In genomic region chr5:77157777-77158540, GRCm38 (mm10) we compare ENCODE assay signal across 21 mouse cellular contexts. TPM values are rescaled to one million over a fixed set of nuclear protein-coding genes. Genes with fewer than 3 reads are reported as not detected.
DNase-seq lines count a peak whose midpoint lies in the region; ATAC-seq and TF ChIP-seq lines count a peak whose summit lies in the region.
"Had no signal": no experiment of that assay in that cellular context is flagged by ENCODE, and none has a peak within 500 bp of the region (broad histone marks: within the 10 kb centered on the region; RNA-seq: fewer than 3 reads in every experiment).

No protein-coding gene starts in this region.

- no peaks in the 10 kb centered on the region for H3K36me3 ChIP-seq in heart, postnatal 0 days (replicated peaks; ENCODE audit: control insufficient read depth, insufficient read depth, low read length)
- H3K36me3 ChIP-seq in E14TG2a.4 (ENCODE audit: insufficient read depth, low read length): no peaks in the 10 kb centered on the region
- H3K36me3 ChIP-seq: forebrain, embryonic 15.5 days; hindbrain, embryonic 12.5 days; midbrain, embryonic 12.5 days; stomach, embryonic 15.5 days had no signal

- WGBS in heart, postnatal 0 days: 64% methylated on average over 14 of the region's 14 CpGs

- no peak overlapping the region for H3K4me3 ChIP-seq in heart, postnatal 0 days (ENCODE audit: low read depth, low read length)
- peak overlapping the region; percentile 50 for H3K4me3 ChIP-seq in E14TG2a.4 (replicated peaks; ENCODE audit: low read length)
- H3K4me3 ChIP-seq: forebrain, embryonic 15.5 days; hindbrain, embryonic 12.5 days; midbrain, embryonic 12.5 days; myocyte; stomach, embryonic 15.5 days had no signal

- H3K27ac ChIP-seq in heart, postnatal 0 days (ENCODE audit: low read depth): peak overlapping the region; percentile 12; the same call in 1 of the 2 replicates
- H3K27ac ChIP-seq: forebrain, embryonic 15.5 days; hindbrain, embryonic 12.5 days; midbrain, embryonic 12.5 days; stomach, embryonic 15.5 days had no signal

- no peak for ATAC-seq in heart, postnatal 0 days (ENCODE audit: insufficient read depth, low read depth)
- ATAC-seq in granulocyte monocyte progenitor cell, adult 5-6 weeks (replicated peaks; ENCODE audit: poor library complexity, severe bottlenecking): 0 out of 2 replicates have a peak, but pooled peaks have one; percentile 16
- ATAC-seq: forebrain, embryonic 15.5 days; intestine, embryonic 16.5 days had no signal

- H3K4me2 ChIP-seq in heart, postnatal 0 days (ENCODE audit: low read depth, low read length): peak overlapping the region; percentile 2; the same call in 1 of the 2 replicates
- H3K4me2 ChIP-seq: forebrain, embryonic 15.5 days; hindbrain, embryonic 12.5 days; midbrain, embryonic 12.5 days; stomach, embryonic 15.5 days had no signal

- TF ChIP-seq CTCF in heart, postnatal 0 days (IDR thresholded peaks at IDR 0.05; ENCODE audit: low read depth): no peak
- TF ChIP-seq CTCF in E14TG2a.4 (conservative IDR thresholded peaks at IDR 0.05; ENCODE audit: low read length): no peak

- 0 out of 2 replicates have a peak, but pooled peaks cover 7% of the 10 kb centered on the region for H3K4me1 ChIP-seq in heart, postnatal 0 days (ENCODE audit: control insufficient read depth, insufficient read depth)
- H3K4me1 ChIP-seq in E14TG2a.4 (replicated peaks; ENCODE audit: low read depth, low read length): peaks cover 47% of the 10 kb centered on the region
- H3K4me1 ChIP-seq: stomach, embryonic 15.5 days had no signal

- TF ChIP-seq EP300 in heart, postnatal 0 days (IDR thresholded peaks at IDR 0.05; ENCODE audit: low read depth): no peak

- H3K9me3 ChIP-seq in heart, postnatal 0 days (replicated peaks; ENCODE audit: control insufficient read depth, low read length): no peaks in the 10 kb centered on the region
- no peaks in the 10 kb centered on the region for H3K9me3 ChIP-seq in E14TG2a.4 (ENCODE audit: low read length)
- H3K9me3 ChIP-seq: forebrain, embryonic 15.5 days; hindbrain, embryonic 12.5 days; midbrain, embryonic 12.5 days; stomach, embryonic 15.5 days had no signal

- no peaks in the 10 kb centered on the region for H3K27me3 ChIP-seq in heart, postnatal 0 days (ENCODE audit: control insufficient read depth, insufficient read depth, low read length)
- H3K27me3 ChIP-seq in E14TG2a.4 (ENCODE audit: insufficient read depth, low read length): peaks cover 31% of the 10 kb centered on the region
- H3K27me3 ChIP-seq: forebrain, embryonic 15.5 days; hindbrain, embryonic 12.5 days; stomach, embryonic 15.5 days had no signal

- no peak overlapping the region for H3K9ac ChIP-seq in heart, postnatal 0 days (replicated peaks; ENCODE audit: low read depth, low read length)
- H3K9ac ChIP-seq: forebrain, embryonic 15.5 days; hindbrain, embryonic 12.5 days; midbrain, embryonic 12.5 days; stomach, embryonic 15.5 days had no signal

- peak; percentile 44 for DNase-seq in embryo, embryonic 10.5 days (ENCODE audit: low spot score)
- no peak for DNase-seq in embryo, embryonic 11 days
- DNase-seq in heart, postnatal 0 days (ENCODE audit: low spot score): no peak
- DNase-seq in heart, postnatal 4 days: no peak
- DNase-seq in spleen, adult 12 weeks (ENCODE audit: low spot score): no peak
- no peak for DNase-seq in ovary, postnatal 14 days (ENCODE audit: low spot score)
- DNase-seq: adrenal gland, adult 2 months; cerebellum, adult 9-10 months; lung, postnatal 4 days; thymus, postnatal 36 days had no signal

RNA-seq across cellular contexts. Expression of gene Hopx, which starts 43.0 kb away (rescaled TPM):
- total RNA-seq in heart, postnatal 0 days (2014; rRNA removed; ENCODE audit: low replicate concordance): 510 and 558 TPM in 2 replicates
- polyA plus RNA-seq in heart, postnatal 0 days (2015; fragmentation: Nextera tagmentation; extraction: Ambion mirVana): 41.0 and 42.6 TPM in 2 replicates
- 100 to 1,000 TPM; 432 to 451 TPM for total RNA-seq in heart, postnatal 4 days (2021)
- total RNA-seq in granulocyte monocyte progenitor cell, adult 5-6 weeks (2014; fragmentation: Nextera tagmentation): 4.8 and 5.4 TPM in 2 replicates
- 1.9 and 3.7 TPM in 2 replicates for total RNA-seq in granulocyte monocyte progenitor cell, adult 5-6 weeks (2017)
- polyA plus RNA-seq: midbrain, embryonic 12.5 days had no signal

RNA-seq across cellular contexts. Expression of gene Spink2, which starts 53.3 kb away (rescaled TPM):
- total RNA-seq in heart, postnatal 0 days (2014; rRNA removed; ENCODE audit: low replicate concordance): 22.6 TPM in 1 of 2 replicates, not detected in the other
- 1.5 and 2.1 TPM in 2 replicates for polyA plus RNA-seq in heart, postnatal 0 days (2015; fragmentation: Nextera tagmentation; extraction: Ambion mirVana)
- under 1 TPM; 0.48 to 0.74 TPM for total RNA-seq in heart, postnatal 4 days (2021)
- not detected in 2 replicates for total RNA-seq in granulocyte monocyte progenitor cell, adult 5-6 weeks (2014; fragmentation: Nextera tagmentation)
- total RNA-seq in granulocyte monocyte progenitor cell, adult 5-6 weeks (2017): not detected in 2 replicates
- total RNA-seq: layer of hippocampus, adult 18-20 months; left cerebral cortex, postnatal 10 days had no signal
- polyA plus RNA-seq: adrenal gland, adult 2 months; liver, embryonic 16.5 days; midbrain, embryonic 12.5 days; myocyte had no signal

Comparison
In these comparisons a context has a peak if more than half of its experiments do, and no peak if none do; other contexts are left out.
1. RNA of gene Hopx, which starts 43.0 kb away (total RNA-seq): 510 to 558 TPM in heart, postnatal 0 days and 432 to 451 TPM in heart, postnatal 4 days; 1.9 to 5.4 TPM in granulocyte monocyte progenitor cell, adult 5-6 weeks; every median in the first group is over 10 times any median in the second.